Mouse (Mus musculus) brain, embryonic 14.5 days (tissue): ENCODE results near the gene Cdk14.

Experiments used
- CTCF ChIP-seq: fragments of 200-500 bp; IDR thresholded peaks from 2 replicates; pipeline ENCODE4 v1.5.1; 2012; ENCODE audit warnings: inconsistent platforms, mild to moderate bottlenecking, moderate library complexity, borderline replicate concordance; ENCODE audit not compliant: insufficient read depth, insufficient read length; ENCODE audit errors: extremely low read depth
- POLR2A ChIP-seq: fragments of 200-500 bp; IDR thresholded peaks from 2 replicates; pipeline ENCODE4 v1.6.1; 2012; ENCODE audit warnings: mild to moderate bottlenecking, inconsistent platforms, borderline replicate concordance; ENCODE audit not compliant: poor library complexity, insufficient read depth, insufficient read length, severe bottlenecking; ENCODE audit errors: extremely low read depth

DNA sequence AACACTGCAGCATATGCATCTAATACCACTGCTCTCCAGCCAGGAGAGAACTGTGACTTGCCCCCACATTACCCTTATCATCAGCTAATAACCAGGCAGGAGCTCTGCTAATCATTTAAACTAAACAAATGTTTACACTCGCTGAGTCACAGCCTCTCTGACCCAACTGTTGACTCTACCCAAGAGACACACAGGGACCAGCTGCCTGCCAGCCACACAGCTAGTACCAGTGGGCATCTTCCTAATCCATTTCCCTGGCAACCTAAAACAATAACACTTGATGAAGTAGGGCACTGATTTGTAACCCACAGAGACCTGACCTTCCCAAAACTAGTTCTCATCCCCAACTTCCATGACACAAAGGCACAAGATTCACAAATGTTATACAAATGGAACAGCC, 119.8 kb downstream of the Cdk14 start:
- TF ChIP-seq POLR2A (no peak), CTCF (no peak)
